Mouse (Mus musculus) cerebellum, adult (tissue): ENCODE results near the gene Gm11492.

Experiments used
- ATAC-seq: cut with Nextera tagmentation; 2 replicates; pipeline ENCODE4 v1.9.2; 2017; ENCODE audit warnings: mild to moderate bottlenecking, moderate library complexity, mixed read lengths; ENCODE audit not compliant: insufficient number of reproducible peaks, low FRiP score, low TSS enrichment

The Gm11492 gene

DNA sequence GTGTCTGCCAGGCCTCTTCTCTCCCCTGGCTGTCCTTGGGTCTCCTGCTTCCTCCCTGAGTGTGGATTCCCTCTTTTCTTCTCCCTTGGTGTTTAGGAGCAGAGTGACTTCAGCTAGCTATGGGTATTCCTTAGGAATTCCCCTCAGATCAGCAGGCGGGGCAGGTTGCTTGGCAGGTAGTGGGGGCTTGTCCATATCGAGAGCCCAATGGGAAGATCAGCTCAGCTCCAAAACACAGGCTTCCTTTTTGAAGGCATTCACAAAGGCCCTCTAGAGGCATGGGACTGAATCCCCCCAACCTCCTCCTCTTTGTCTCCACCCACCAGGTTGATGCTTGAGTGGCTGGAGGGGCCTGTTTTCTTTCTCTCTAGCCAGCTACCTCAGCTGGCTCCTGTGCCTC lies 30.0 kb downstream of the Gm11492 start:
- ATAC-seq = no peak

DNA sequence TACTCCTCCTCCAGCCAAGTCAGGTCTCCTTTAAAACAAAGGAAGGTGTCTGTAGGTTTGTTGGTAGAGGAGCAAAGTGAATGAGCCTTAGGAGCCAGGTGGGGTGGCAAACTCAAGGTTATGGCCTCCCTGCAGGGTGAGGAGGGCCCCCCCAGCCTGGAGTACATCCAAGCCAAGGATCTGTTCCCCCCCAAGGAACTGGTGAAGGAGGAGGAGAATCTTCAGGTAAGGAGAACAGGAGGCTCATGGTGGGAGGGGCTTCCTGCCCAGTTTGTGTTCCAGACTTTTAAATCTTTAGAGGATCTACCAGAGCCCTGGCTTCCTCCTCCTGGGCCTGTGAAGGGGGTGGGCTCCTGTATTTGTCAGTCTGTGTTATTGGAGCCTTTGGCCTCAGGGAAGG lies 30.6 kb downstream of the Gm11492 start:
- no peak for ATAC-seq

DNA sequence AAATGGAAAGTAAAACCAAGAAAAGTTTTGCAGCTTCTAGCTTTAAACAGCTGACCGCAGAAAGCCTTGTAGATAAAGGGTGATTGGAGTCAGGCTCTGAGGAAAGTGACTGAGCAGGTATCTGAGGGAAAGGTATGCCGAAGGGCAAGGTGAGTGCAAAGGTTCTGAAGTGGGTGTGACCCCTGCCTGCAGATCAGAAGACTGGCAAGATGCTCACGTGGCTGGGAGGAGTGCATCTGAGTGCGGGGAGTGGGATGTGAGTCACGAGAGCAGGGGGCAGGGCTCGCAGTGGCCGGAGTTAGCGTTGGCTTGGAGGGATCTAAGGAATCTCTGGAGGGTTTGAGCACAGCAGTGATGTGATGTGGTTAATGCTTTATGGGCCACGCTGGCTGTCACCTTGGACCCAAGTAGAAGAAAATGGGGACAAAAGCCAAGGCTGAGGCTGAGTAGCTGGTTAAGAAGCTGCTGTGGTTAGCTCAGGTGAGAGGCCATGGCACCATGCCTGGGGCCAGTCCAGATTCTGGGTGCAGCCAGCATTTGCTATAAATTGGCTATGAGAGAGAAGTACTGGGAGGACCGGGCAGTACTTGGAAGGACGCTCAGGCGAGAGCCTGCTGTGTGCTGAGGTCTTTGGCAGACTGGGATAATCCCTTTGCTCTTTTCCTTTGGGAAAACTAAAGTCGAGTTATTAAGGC lies 33.1 kb downstream of the Gm11492 start:
- ATAC-seq = no peak

DNA sequence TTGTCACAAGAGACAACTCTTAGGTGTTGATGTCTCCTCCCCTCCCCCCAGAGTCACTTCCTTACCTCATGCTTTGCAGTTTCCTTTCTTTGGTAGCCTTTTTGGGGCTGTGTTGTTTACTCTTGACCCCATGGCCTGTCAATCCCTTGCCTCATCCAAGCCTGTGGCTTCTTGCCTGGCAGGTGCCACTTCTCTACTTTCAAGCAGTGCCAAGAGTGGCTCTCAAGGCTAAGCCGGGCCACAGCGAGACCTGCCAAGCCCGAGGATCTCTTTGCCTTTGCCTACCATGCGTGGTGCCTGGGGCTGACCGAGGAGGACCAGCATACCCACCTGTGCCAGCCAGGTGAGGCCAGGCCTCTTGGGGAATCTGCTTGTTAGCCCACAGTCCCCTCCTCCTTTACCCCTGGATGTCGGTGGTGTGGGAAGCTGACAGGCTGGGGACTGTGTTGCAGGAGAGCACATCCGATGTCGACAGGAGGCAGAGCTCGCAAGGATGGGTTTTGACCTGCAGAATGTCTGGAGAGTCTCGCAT lies 33.9 kb downstream of the Gm11492 start:
- no peak for ATAC-seq

DNA sequence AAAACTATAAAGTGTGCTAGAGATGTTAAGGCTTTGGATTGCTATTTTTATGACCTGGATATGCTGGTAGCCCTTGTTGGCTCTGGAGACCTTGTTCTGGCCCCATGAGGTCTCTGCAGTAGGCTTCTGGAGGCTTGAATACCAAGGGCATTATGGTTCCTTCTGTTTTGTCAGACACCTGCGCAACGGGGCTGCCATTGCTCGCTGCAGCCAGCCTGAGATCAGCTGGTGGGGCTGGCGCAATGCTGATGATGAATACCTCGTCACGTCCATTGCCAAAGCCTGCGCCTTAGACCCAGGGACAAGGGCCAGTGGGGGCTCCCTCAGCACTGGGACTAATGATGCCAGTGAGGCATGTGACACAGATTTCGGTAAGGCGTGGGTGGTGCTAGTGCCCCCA lies 35.8 kb downstream of the Gm11492 start:
- no peak for ATAC-seq

DNA sequence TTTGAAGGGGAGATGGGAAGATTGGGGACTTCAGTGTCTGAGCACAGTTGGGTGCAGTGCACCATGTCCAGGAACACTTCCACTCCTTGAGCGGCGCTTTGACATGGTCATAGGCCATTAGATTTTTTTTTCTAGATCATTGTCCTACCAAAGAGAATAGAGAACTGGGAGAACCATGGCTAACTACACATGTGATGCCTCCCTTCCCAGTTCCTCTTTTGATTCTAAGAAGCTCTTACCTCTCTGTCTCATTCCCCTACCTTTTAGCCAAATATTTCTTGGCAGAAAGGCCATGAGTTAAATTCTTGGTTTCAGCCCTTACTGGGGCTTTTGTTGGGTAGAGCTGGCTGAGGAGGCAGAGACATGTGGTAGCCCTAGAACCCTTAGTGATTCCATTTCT lies 37.1 kb downstream of the Gm11492 start:
- no peak for ATAC-seq

DNA sequence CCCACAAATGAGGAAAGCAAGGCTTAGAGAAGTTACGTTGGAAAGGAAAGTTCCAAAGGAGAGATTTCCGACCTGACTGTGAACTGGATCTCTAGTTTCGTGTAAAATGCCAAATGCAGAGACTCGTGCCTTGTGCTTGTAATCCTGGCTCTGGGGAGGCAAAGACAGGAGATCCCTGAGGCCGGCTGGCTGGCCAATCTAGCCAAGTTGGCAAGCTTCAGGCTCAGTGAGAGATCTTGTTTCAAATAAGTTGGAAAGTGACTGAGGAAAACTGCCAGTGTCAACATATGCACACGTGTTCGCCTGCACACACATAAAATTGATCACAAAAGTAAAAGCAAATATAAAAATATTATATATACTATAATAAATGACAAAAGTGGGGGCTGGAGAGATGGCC lies 42.8 kb downstream of the Gm11492 start:
- ATAC-seq = no peak

DNA sequence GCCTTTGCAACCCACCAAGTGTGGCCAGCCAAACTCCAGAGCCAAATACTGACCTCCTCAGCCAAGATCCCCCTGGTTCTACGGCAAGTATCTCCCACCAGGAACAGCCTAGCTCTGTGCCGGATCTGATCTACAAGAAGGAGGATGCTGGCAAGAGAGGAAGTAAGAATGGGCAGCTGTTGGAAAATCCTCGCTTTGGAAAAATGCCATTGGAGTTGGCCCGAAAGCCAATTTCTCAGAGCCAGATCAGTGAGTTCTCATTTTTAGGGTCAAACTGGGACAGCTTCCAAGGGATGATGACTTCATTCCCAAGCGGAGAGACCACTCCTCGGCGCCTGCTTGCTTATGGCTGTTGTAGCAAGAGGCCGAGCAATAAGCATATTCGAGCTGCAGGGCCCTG lies 45.1 kb downstream of the Gm11492 start:
- no peak for ATAC-seq

DNA sequence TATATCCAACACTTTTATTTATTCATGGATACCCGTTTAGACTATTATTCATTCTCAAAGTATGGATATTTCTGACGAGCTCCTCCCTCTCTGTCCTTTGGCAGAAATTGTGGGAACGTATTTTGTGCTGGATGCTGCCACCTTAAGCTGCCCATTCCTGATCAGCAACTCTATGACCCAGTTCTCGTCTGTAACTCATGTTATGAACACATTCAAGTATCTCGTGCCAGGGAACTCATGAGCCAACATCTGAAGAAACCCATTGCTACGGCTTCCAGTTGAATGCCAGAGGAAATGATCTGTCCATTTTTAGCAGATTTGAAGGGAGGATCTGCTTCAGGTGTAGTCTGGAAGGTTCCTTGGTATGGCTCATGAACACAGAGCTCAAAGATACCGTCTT lies 47.5 kb downstream of the Gm11492 start:
- no peak for ATAC-seq

DNA sequence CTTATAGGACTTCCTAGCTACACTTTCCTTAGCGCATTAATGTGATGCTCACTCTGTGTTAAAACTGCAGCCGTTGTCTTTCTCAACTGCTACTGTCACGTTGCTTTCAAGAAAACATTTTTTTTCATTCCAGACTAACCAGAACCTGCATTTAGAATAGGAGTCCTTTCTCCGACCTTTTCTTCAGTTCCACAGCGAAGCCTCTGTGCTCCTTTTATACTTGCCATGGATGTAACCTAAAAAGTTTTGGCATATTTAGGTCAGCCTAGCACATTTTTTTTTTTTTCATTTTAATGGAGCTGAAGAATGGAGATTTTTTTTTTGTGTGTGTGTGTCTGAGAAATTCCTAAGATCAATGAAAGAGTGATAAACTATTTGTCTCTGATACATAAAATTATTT lies 49.1 kb downstream of the Gm11492 start:
- ATAC-seq = no peak

DNA sequence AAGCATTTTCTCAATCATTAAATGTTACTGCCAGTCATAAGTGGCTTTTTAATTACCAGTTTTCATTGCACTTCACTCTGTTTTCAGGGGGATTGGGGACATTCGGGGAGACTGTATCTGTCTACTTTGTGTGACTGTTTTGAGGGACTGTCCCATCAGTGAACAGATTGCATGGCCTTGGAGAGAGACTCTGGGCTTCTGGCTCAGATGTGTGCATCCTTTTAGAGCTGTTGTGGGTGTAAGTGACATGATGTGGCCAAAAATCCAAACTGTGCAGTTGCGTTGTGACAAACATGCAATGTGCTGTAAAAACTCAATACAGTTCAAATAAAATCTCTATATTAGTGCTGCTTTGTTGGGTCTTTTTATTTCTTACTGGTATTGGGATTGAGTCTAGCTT lies 49.5 kb downstream of the Gm11492 start:
- no peak for ATAC-seq

DNA sequence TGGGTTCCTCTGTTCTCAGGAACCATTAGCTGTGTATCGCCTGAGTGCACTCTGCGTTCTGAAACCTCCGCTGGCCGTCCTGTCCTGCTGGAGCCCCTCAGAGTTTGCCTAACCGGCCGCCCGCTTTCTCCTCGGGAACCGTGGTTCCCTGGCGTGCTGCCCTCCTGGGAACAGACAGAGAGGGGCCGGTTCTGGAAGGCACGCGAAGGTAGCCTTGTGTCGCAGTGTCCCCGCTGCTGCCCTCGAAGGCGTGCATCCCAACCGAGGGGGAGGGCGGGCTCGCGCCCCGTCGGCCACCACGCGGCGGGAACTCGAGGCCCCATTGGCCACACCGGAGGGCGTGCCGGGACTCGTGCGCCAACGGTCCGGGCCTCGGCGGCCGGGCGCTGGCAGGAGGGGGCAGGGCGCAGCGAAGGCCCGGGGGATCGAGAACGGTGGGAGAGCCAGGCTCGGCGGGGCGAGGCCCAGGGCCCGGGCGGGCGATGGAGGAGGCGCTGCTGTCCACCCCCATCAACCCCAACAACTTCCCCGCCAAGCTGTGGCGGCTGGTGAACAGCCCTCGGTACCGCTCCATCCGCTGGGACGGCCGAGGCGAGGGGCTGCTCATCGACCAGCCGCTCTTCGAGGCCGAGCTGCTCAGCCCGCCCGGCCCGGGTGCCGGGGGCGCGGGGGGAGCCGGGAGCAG lies 50.5 kb downstream of the Gm11492 start, which contains the start of gene Hsf5:
Gene Hsf5 (plus strand): TSS at position 375 of the 685 bp plus-strand sequence.
- no peak for ATAC-seq

DNA sequence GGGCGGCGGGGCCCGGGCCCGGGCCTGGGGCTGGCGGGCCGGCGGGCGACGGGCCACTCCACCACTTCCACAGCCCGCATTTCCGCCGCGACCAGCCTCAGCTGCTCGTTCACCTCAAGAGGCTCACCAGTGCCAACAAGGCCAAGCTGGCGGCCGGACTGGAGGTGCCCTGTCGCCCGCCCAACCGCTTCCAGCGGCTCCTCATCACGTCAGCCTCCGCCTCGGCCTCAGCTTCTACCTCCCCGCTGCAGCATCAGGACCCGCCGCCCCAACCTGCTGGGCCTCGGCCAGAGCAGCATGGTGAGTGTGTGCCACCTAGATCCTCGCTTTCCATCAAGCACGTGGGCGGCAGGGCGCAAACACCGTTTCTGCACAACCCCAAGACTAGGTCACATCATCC lies 51.2 kb downstream of the Gm11492 start:
- no peak for ATAC-seq
